Mouse (Mus musculus) gastrocnemius, postnatal 4 days (tissue): Measurements from ENCODE around the gene Chn1. TPM values are rescaled to one million over a fixed set of nuclear protein-coding genes. Genes with fewer than 3 reads are reported as not detected.

Source experiments
- DNase-seq, 2 experiments: peaks; one replicate each; pipeline ENCODE4 v3.0.0; 2021 to 2022; ENCODE audit warnings: low spot score in 2 of 2, mixed read lengths in 2 of 2
- total RNA-seq, 2 experiments: library from RNA; stranded (reverse); gene quantifications; 2 replicates each; pipeline ENCODE4 v1.2.3; 2021

The Chn1 gene
- total RNA-seq, 2 experiments from 2014 or later, result 23.3 to 25.6 TPM

GRCm38 (mm10) chr2:73654059-73654891 lies 120.9 kb downstream of the Chn1 start:
- DNase-seq, result no peak

DNA sequence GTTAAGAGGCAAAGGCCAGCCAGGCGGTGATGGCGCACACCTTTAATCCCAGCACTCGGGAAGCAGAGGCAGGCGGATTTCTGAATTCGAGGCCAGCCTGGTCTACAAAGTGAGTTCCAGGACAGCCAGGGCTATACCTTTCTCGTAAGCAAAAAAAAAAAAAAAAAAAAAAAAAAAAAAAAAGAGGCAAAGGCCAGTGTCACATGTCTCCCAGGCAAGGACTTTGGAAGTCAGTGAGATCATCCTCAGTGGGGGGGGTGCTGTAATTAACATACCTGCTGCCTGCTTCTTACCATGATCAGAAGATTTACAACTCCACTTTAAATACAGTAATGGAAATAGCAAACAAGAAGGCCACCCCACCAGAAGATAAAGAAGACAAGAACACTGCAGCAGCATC lies 137.5 kb downstream of the Chn1 start:
- DNase-seq, result no peak

DNA sequence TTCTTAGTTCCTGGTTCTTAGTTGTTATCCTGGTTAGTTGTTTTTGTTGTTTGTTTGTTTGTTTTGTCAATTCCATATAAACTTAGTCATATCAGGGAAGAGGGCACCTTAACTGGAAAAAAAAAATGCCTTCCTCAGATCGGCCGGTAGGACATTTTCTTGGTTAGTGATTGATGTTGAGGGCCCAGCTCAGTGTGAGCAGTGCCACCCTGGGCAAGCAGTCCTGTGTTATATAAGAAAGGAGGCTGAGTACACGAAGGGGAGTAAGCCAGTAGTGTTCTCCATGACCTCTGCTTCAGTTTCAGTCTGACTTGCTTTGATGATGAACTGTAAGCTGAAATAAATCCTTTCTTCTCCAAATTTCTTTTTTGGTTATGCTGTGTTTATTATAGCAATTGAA lies 138.8 kb downstream of the Chn1 start:
- no peak for DNase-seq

GRCm38 (mm10) chr2:73631816-73632215 lies 143.3 kb downstream of the Chn1 start:
- no peak for DNase-seq

GRCm38 (mm10) chr2:73618486-73619052 lies 156.6 kb downstream of the Chn1 start:
- DNase-seq, result no peak

DNA sequence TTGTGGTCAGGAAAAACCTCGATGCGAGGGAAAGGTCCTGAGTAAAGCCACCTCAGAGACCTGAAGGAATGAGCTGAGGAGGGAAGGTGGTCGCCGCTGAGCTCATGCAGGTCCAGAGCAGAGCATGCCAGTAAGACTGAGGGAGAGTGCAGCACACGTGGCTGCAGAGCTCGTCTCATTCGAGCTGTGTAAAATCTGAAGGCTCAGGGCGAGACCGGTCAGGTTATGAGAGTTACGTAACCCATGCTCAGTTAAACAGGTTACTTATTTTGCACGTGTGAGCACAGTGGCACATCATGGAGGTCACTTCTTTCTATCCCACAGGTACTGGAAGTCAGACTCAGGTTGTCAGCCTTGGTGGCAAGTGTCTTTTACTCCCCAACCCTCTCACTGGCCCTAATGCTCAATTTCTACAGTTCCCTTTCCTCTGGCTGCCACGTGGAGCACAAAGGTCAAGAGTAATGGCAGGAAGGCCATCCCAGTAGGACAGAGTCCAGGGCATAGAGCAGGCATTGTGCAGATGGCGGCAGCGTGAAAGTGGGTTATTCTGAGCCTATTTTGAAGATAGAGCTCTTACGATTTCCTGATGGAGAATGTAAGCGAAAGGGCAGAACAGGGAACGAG lies 158.6 kb downstream of the Chn1 start:
- no peak for DNase-seq

DNA sequence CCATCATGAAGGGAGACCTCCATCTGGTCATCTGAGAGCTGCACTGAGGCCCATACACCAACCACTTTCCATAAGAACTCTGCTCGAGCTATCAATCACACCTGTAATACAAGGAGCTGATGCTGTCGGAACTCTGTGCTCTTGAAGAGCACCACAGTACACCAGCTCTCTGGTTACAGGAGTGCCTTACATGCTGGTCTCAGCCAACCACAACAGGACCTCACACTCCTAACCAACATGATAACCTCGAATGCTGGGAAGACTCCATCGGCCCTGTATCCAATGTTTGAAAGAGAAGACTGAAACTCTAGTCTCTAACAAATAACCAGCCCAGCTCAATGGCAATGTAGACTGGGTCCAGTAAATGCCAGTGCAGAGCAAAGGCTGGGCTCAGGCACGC lies 159.7 kb downstream of the Chn1 start:
- DNase-seq, result no peak

- no peak for DNase-seq
Measured at GRCm38 (mm10) chr2:73614303-73614702, 160.8 kb downstream of the Chn1 start.

GRCm38 (mm10) chr2:73612941-73613340 lies 162.2 kb downstream of the Chn1 start:
- no peak for DNase-seq

GRCm38 (mm10) chr2:73612367-73612914 lies 162.7 kb downstream of the Chn1 start:
- no peak for DNase-seq

DNA sequence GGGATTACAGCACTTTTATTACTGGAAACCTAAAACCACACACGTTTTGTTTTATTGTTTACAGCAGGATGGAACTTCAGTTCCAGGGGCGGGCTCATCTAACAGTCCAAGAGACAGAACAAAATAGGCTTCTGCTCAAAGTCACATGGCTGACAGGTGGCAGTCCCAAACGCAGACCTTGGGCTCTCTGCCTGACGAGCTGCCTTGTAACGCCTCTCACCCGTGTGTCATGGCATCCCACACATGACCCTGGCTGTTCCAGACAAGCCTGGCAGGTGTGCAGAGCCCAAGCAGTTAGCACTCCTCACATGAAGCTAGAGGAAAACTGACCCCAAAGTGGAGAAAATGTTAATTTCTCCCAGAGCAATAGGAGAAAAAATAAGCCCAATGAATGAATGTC lies 163.3 kb downstream of the Chn1 start:
- DNase-seq, result no peak

GRCm38 (mm10) chr2:73609724-73610210 lies 165.4 kb downstream of the Chn1 start:
- no peak for DNase-seq

DNA sequence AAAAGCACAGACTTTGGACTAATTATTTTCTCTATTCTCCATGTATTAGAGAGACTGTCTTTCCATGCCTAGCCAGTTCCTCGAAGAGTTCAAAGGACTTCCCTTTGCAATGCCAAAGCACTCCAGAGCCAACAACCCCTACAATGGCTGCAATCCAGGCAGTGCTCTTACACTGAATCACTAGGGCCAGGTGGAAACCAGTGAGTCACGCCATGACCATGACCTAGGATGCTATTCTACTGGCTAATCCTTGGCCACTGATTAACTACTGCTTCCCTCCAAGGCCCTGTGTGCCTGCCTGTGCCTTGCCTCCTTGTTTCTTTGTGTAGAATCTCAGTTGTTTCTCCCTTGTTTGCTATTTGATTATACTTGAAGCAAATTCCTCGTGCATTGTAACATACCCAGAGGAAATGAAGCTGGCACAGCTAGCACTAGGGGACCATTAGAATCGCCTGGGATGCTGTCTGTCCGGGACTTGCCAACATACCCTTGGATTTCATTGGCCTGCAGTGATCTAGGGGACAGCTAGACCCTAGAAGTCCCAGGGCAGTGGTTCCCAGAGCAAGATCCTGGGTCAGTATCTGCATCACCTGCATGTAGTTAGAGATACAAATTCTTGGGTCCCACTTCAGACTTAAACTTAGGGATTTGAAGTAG lies 166.0 kb downstream of the Chn1 start:
- DNase-seq, result no peak

DNA sequence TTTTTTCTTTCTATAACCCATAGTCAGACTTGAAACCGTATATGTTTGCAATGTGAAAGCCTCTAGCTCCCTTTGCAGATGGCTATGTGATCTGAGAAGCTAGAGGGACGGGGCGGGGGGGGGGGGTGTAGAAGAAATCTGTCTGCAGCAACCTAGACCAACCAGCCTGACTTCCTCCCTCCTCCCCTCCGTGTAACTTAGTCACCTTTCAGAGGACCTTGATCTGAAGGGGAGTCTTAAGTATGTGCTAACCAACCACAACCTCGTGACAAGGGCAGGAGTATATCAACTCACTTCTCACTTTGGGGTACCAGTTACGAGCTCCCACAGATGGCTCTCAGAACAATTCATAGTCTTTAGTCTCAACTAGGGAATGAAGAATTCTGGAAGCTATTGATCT lies 166.8 kb downstream of the Chn1 start:
- no peak for DNase-seq

- DNase-seq, result no peak
Measured at GRCm38 (mm10) chr2:73607609-73608008, 167.5 kb downstream of the Chn1 start.

DNA sequence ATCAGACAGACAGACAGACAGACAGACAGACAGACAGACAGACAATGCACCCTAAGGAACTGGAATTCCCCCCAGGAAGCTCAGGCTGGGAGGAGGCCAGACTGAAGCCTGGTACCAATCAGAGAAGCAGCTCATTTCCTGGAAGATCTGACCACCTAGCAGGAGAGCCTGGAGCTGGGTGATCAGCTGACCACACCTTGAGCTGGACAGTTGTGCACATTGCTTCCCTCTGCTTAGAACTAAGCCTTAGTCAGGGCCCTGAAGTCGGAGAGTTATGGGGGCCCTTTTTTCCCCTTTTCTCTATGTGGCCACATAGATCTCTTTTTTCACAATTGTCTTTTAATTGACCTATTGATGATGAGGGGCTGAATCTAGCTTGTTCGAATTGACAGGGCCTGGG lies 168.0 kb downstream of the Chn1 start:
- no peak for DNase-seq

DNA sequence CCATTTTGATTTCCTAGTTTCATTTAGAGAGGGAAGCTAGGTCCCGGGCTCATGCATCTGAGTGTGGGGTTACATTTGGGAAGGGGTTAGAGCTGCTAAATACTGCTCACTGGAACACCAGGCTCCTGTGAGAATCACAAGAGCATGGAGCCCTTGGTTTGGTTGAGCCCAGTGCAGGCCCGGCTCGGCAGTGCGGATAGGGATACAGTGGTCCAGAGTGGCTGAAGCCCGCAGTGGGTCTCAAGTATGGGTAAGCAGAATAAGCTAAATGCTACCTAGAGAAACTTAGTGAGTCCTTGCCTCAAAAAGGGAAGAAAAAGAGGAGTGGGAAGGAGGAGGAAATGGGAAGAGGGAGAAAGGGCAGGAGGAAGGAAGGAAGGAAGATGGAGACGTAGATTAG lies 168.5 kb downstream of the Chn1 start:
- DNase-seq, result no peak

GRCm38 (mm10) chr2:73605077-73605476 lies 170.1 kb downstream of the Chn1 start:
- DNase-seq, result no peak

DNA sequence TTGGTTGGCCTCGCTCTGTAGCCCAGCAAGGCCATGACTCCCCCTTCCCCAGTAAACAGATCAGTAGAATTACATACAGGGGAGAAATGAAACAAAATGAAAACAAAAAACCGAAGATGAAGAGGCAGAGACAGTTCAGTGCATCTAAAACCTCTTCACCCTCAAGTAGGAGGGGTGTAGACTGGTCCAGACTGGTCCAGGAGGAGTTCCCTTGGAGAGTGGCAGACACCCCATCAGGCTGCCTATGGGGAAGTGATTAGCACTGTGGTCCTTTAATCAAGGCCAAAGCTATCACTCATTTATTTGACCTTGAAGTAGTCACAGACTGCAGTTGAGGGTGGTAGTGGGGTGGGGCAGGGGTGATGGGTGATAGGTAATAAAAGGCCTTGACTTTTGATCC lies 170.6 kb downstream of the Chn1 start:
- no peak for DNase-seq

DNA sequence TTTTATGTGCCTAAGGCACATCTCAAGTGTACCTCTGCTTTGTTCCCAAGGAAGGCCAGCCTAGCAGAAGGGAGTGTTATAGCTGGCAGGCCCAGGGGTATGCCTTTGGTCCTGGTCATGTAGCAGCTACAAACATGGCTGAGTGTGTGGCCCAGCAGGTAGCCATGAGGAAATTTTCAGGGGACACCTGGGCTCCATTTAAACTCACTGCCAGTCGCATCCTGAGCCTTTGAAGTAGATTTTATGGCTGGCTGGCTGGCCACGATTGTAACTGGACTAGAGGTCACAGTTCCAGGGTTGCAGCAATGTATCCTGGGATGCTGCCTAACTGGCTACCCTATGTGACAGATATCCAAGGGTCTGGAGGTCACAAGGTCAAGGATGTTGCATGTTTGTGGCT lies 174.5 kb downstream of the Chn1 start:
- no peak for DNase-seq

DNA sequence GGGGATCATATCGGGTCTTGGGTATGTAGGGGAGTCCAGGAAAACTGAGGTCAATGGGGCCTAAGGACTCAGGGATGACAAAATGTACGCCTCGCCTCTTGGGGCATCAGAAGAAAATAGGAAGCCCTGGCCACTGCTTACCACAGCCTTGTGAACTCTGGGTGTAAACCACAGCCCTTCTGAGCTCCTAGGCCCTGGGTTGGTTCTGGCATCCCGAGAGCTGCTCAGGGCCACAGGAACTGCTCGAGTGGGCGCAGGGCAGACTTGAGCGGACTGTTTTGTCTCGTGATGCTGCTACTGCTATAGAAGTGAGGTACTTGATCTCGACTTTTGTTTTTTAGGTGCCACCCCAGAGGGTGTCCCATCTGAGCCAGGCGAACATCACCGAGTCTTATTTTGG lies 177.4 kb downstream of the Chn1 start:
- no peak for DNase-seq

- no peak for DNase-seq
Measured at GRCm38 (mm10) chr2:73596786-73597185, 178.4 kb downstream of the Chn1 start.
